Mouse (Mus musculus) lung, postnatal 0 days (tissue): ENCODE measurements around the gene Pck1. TPM values are rescaled to one million over a fixed set of nuclear protein-coding genes. Genes with fewer than 3 reads are reported as not detected.
A peak's percentile ranks its signal among the peaks of the same experiment; 100 is the strongest.

Experiments
- ATAC-seq: fragments of 200-750 bp; cut with Nextera tagmentation; 2 replicates; pipeline ENCODE4 v1.8.0; 2017; ENCODE audit warnings: moderate library complexity
- DNase-seq: peaks from one replicate; pipeline ENCODE4 v3.0.0-alpha.2; 2016; ENCODE audit warnings: low spot score
- H3K27ac ChIP-seq: fragments of 300-500 bp; sonication (generic); 2 replicates; pipeline ENCODE4 v1.5.1; 2014; ENCODE audit warnings: antibody characterized with exemption, mild to moderate bottlenecking, low read length, mixed read lengths
- H3K27me3 ChIP-seq: fragments of 300-500 bp; sonication (generic); replicated peaks from 2 replicates; pipeline ENCODE4 v1.6.1; 2014; ENCODE audit warnings: low read length, mixed read lengths; ENCODE audit not compliant: insufficient read depth
- H3K36me3 ChIP-seq: fragments of 300-500 bp; sonication (generic); 2 replicates; pipeline ENCODE4 v1.6.1; 2014; ENCODE audit warnings: low read length, mixed read lengths; ENCODE audit not compliant: insufficient read depth
- H3K4me1 ChIP-seq: fragments of 300-500 bp; sonication (generic); 2 replicates; pipeline ENCODE4 v1.6.1; 2014; ENCODE audit warnings: antibody characterized with exemption, low read depth, low read length, mixed read lengths; ENCODE audit not compliant: insufficient read depth
- H3K4me2 ChIP-seq: fragments of 300-500 bp; sonication (generic); replicated peaks from 2 replicates; pipeline ENCODE4 v1.6.1; 2014; ENCODE audit warnings: low read depth, mild to moderate bottlenecking, low read length, moderate library complexity, mixed read lengths
- H3K4me3 ChIP-seq: fragments of 300-500 bp; sonication (generic); 2 replicates; pipeline ENCODE4 v1.5.1; 2014; ENCODE audit warnings: low read depth, low read length
- H3K9ac ChIP-seq: fragments of 300-500 bp; sonication (generic); replicated peaks from 2 replicates; pipeline ENCODE4 v1.6.1; 2014; ENCODE audit warnings: low read depth, mild to moderate bottlenecking
- H3K9me3 ChIP-seq: fragments of 300-500 bp; sonication (generic); 2 replicates; pipeline ENCODE4 v1.6.1; 2016; ENCODE audit warnings: low read length, mixed read lengths
- CTCF ChIP-seq: IDR thresholded peaks from 2 replicates; pipeline ENCODE4 v1.5.1; 2016; ENCODE audit warnings: antibody characterized with exemption, mild to moderate bottlenecking
- EP300 ChIP-seq: IDR thresholded peaks from 2 replicates; pipeline ENCODE4 v1.6.1; 2016; ENCODE audit warnings: antibody characterized with exemption, mild to moderate bottlenecking, control low read depth
- WGBS: fragments of 180-500 bp; shearing (Covaris S2); extraction: QIAGEN DNeasy Blood & Tissue Kit; methylation state at CpG from one replicate; pipeline ENCODE4 v1.1.7; 2014; 5-methylcytosine and 5-hydroxymethylcytosine counted together
- polyA plus RNA-seq: library from polyadenylated mRNA; unstranded; fragments of >200 nt; fragmentation: Nextera tagmentation; extraction: Ambion mirVana; gene quantifications from 2 replicates; pipeline ENCODE4 v1.2.1, GENCODE M21; 2015

Pck1 gene
- polyA plus RNA-seq, 1 experiment from 2014 or later, result 0.08 TPM

DNA sequence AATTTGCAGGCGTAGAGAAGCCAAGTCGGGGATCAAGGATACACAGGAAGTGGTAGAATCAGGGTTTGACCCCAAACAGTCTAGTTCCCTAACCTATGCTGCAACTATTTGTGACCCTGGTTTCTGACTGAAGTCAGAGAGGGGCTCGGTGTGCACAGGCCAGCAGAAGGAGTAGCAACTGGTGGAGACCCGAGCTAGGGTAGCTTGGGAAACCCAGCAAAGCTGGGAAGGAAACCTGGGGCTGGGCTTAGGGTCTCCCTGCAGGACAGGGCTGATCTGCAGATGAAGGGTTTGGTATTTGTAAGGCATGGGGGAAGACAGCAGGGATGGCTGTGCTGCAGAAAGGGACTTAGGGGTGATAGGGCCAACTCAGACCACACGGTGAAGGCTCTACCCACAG lies 24.6 kb downstream of the Pck1 start:
- Histone ChIP-seq H3K4me3 (no peak overlapping the region), H3K27me3 (no peaks in the 10 kb centered on the region), H3K4me2 (no peak overlapping the region), H3K27ac (no peak overlapping the region), H3K36me3 (no peaks in the 10 kb centered on the region), H3K4me1 (peaks cover 4% of the 10 kb centered on the region; the same call in 1 of the 2 replicates), H3K9ac (no peak overlapping the region), H3K9me3 (no peaks in the 10 kb centered on the region)
- WGBS, result 72% methylated on average over 5 of the region's 5 CpGs
- ATAC-seq (no peak), DNase-seq (no peak)
- TF ChIP-seq EP300 (no peak), CTCF (no peak)

DNA sequence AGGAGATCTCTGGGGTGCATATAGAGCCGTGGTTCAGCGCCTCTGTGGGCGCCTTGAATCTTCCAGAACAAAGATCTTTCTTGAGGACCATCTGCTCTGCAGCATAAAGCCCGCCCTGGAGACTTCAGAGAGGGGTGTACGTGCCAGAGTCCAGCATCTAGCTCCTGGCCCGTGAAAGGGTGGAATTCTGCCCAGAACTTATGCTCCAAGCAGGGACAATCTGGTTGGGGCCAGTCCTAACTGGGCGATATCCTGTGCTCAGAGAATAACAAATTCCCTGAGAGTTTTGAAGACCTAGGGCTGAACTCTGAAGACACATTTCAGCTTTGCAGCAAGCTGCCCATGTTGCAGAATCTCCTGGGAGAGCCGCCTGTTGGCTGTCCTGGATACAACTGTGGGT lies 25.1 kb downstream of the Pck1 start:
- Histone ChIP-seq H3K9me3 (no peaks in the 10 kb centered on the region), H3K4me2 (no peak overlapping the region), H3K27ac (no peak overlapping the region), H3K36me3 (no peaks in the 10 kb centered on the region), H3K4me3 (no peak overlapping the region), H3K9ac (no peak overlapping the region), H3K4me1 (peaks cover 4% of the 10 kb centered on the region; the same call in 1 of the 2 replicates), H3K27me3 (no peaks in the 10 kb centered on the region)
- no peak for TF ChIP-seq EP300
- 0 out of 2 replicates have a peak, but pooled peaks have one; percentile 4 for TF ChIP-seq CTCF
- 68% methylated on average over 8 of the region's 8 CpGs for WGBS
- ATAC-seq (0 out of 2 replicates have a peak, but pooled peaks have one; percentile 4), DNase-seq (no peak)

DNA sequence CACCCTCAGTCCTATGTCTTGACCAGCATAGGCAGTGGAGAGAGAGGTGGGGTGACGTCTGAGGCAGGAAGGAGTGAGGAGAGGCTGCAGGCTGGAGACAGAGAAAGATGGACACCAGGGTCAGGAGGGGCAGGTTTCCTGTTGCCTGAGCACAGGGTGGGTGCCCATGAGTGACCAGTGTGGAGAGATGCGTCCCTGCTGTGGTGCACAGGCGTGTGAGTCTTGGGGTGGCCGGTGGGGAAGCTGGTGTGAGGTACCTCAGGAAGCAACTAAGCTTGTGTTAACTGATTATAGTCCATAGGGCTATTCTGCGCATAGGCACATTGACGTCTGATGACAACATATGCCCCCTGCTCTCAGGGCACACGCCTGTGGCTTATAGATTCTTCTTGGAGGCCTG lies 26.2 kb downstream of the Pck1 start:
- no peak overlapping the region for H3K27ac ChIP-seq
- DNase-seq, result no peak
- no peaks in the 10 kb centered on the region for H3K9me3 ChIP-seq
- H3K27me3 ChIP-seq, result no peaks in the 10 kb centered on the region
- H3K9ac ChIP-seq, result no peak overlapping the region
- ATAC-seq, result no peak
- no peaks in the 10 kb centered on the region for H3K4me1 ChIP-seq
- 61% methylated on average over 7 of the region's 7 CpGs for WGBS
- TF ChIP-seq CTCF (no peak), EP300 (no peak)
- H3K4me3 ChIP-seq, result no peak overlapping the region
- H3K4me2 ChIP-seq, result no peak overlapping the region
- H3K36me3 ChIP-seq, result no peaks in the 10 kb centered on the region

DNA sequence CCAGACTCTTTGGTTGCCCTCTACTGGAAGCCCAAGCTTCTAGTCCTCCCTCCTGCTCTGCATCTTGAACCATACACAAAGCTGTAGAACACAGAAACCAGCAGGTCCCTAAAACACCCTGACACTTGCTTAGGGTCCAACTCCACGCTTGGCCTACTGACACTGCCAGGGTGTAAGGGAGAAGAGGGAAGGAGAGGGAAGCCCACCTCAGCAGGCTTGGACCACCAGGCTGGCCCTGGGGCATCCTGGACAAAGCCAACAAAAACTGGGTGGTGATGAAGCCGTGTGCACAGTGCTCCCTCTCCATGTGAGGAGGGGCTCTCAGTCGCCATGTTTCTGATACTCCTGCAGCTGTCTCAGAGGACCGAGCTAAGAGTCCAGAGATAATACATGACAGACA lies 27.2 kb downstream of the Pck1 start:
- Histone ChIP-seq H3K9ac (no peak overlapping the region), H3K4me1 (no peaks in the 10 kb centered on the region), H3K27me3 (no peaks in the 10 kb centered on the region), H3K4me3 (no peak overlapping the region), H3K36me3 (no peaks in the 10 kb centered on the region), H3K9me3 (no peaks in the 10 kb centered on the region), H3K27ac (no peak overlapping the region), H3K4me2 (no peak overlapping the region)
- TF ChIP-seq EP300, result no peak
- no peak for TF ChIP-seq CTCF
- DNase-seq, result no peak
- ATAC-seq, result no peak
- WGBS, result 58% methylated on average over 4 of the region's 4 CpGs

DNA sequence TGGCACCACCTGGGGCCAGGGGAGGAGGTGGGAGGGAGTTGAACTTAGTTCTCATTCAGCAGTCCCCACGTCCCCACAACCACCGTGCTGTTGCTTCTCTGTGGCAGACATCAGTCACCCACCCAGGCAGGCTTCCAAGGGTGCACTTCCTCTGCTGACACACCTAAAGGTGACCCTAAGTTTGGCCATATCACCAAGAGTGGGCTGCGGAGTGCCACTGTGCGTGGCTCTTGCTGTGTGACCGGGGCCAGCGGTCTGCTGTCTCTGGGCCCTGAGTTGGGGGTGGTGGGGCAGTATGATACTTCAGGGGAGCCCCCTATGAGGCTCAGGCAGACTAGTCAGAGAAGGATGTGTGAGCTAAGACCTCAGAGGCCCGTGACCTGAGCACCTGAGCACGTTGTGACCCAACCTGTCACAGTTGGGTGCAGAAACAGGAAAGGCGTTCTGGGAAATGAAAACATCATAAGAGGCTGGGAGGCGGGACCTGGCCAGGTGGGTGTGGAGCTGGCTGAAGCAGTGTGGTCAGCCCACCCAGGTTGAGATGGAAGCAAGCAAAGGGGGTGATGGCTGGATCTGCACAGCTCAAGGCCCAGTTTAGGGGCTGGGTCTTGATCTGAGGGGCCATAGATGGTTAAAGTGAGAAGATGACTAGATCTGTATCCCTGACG lies 28.0 kb downstream of the Pck1 start:
- H3K27me3 ChIP-seq, result no peaks in the 10 kb centered on the region
- H3K4me1 ChIP-seq, result no peaks in the 10 kb centered on the region
- H3K9me3 ChIP-seq, result no peaks in the 10 kb centered on the region
- H3K4me2 ChIP-seq, result no peak overlapping the region
- ATAC-seq, result no peak
- no peak overlapping the region for H3K9ac ChIP-seq
- TF ChIP-seq EP300, result no peak
- TF ChIP-seq CTCF, result no peak
- no peaks in the 10 kb centered on the region for H3K36me3 ChIP-seq
- no peak overlapping the region for H3K27ac ChIP-seq
- H3K4me3 ChIP-seq, result no peak overlapping the region
- DNase-seq, result no peak
- 65% methylated on average over 11 of the region's 11 CpGs for WGBS

DNA sequence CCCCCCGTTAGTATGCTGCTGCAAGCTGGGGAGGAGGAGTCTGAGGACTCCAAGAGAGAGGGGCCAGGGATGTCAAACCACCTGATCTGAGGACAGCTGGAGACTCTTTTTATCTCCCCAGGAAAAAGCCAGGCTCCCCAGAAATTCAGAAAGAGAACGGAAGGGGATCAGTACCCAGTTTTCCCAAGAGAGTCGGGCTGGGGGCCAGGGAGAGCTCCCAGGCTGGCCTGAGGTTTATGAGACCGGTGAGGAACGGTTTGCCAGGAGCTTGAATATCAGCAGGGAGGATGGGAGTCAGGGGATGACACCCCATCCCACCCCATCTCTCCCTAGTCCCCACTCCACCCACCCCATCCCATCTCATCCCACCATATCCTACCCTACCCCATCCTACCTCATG lies 28.6 kb downstream of the Pck1 start:
- Histone ChIP-seq H3K4me2 (no peak overlapping the region), H3K4me3 (no peak overlapping the region), H3K27ac (no peak overlapping the region), H3K9ac (no peak overlapping the region), H3K36me3 (no peaks in the 10 kb centered on the region), H3K27me3 (no peaks in the 10 kb centered on the region), H3K4me1 (no peaks in the 10 kb centered on the region), H3K9me3 (no peaks in the 10 kb centered on the region)
- DNase-seq, result no peak
- WGBS, result 61% methylated on average over 4 of the region's 5 CpGs
- TF ChIP-seq CTCF (no peak), EP300 (no peak)
- no peak for ATAC-seq

DNA sequence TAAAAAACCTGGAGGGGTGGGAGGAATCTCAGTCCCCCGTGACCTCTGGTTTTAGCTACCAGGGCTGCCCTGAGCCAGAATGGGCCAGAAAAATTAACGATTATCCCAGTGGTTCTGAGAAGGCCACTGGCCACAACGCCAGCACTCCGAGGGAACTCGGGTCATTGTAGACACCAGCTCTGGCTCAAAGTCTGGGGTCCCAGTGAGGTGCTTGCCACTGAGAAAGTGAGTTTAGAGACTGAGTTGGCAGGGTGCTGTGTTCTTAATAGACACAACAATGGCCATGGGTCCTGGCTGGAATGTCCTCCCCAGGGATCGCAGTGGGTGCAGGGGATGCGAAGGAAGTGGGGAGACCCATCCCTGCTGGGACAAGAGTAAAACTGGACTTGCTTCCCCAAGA lies 29.1 kb downstream of the Pck1 start:
- H3K4me2 ChIP-seq, result no peak overlapping the region
- no peak overlapping the region for H3K9ac ChIP-seq
- no peak for DNase-seq
- no peak overlapping the region for H3K4me3 ChIP-seq
- WGBS, result 84% methylated on average over 7 of the region's 7 CpGs
- no peaks in the 10 kb centered on the region for H3K4me1 ChIP-seq
- TF ChIP-seq EP300 (no peak), CTCF (no peak)
- no peak for ATAC-seq
- no peaks in the 10 kb centered on the region for H3K27me3 ChIP-seq
- H3K9me3 ChIP-seq, result no peaks in the 10 kb centered on the region
- H3K27ac ChIP-seq, result no peak overlapping the region
- H3K36me3 ChIP-seq, result no peaks in the 10 kb centered on the region
